Mouse (Mus musculus): Measurements from ENCODE around the gene Vmn1r41. TPM values are rescaled to one million over a fixed set of nuclear protein-coding genes. Genes with fewer than 3 reads are reported as not detected.

Gene Vmn1r41
- not detected for total RNA-seq (2021)

DNA sequence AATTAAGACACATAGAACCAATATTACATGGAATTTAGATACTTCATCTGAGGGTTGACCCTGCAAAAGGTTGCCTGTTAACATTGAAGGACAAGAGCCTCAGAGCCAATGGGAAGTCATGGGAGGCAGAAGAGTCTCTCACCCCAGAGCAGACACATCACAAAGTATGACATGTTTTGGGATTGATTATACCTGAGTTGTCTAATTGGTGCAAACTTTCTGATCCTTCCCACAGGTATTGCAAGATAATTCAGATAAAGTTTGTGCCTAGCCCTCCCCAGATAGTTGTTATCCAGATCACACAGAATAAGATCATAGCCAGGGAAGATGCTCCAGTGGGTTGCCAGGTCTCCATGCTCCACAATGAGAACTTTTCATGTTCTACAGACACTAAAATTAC, at the start of gene Vmn1r41:
Gene Vmn1r41 (plus strand): TSS at position 301 of the 400 bp plus-strand sequence.
- intact Hi-C loops (cut with DNase I), result no loop called here
- no peak for DNase-seq (ENCODE audit: extremely low spot score in 1 of 2, low spot score in 2 of 2)

DNA sequence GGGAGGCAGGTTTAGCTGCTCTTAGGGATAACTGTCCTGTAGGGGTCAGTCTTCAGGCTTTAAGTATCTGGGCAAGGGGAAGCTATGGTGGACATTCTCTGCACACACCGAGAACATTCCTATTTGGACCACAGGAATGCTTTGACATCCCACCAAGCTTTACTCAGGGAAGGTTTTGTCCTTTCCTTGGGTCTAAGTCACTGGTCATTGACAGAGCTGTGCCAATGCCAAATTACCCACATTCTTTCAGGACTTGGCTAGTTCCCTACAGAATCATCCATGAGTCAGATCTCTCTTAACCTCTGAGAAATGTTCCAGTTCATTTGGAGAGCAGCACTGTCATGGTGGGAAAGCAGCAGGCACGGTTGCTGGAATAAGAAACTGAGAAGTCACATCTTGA, 33.9 kb upstream of the Vmn1r41 start:
- DNase-seq (ENCODE audit: extremely low spot score in 1 of 2, low spot score in 2 of 2), result no peak
- intact Hi-C loops (cut with DNase I), result no loop called here

DNA sequence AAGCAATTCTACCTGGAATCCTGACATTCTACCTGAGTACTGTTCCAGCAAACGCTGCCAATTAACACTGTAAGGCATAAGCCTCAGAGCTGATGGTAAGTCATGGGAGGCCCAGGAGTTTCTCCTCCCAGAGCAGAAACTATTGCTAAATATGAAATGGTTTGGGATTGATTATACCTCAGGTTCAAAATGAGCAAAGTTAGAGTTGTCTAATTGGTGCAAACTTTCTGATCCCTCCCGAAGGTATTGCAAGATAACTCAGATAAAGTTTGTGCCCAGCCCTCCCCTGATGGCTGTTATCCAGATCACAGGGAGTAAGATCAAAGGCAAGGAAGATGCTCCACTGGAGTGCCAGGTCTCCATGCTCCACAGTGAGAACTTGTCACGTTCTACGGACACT, 33.3 kb upstream of the Vmn1r41 start, which contains the start of gene Vmn1r40:
Gene Vmn1r40 (plus strand): TSS at position 301 of the 400 bp plus-strand sequence.
- no peak for DNase-seq (ENCODE audit: extremely low spot score in 1 of 2, low spot score in 2 of 2)
- intact Hi-C loops (cut with DNase I), result no loop called here

DNA sequence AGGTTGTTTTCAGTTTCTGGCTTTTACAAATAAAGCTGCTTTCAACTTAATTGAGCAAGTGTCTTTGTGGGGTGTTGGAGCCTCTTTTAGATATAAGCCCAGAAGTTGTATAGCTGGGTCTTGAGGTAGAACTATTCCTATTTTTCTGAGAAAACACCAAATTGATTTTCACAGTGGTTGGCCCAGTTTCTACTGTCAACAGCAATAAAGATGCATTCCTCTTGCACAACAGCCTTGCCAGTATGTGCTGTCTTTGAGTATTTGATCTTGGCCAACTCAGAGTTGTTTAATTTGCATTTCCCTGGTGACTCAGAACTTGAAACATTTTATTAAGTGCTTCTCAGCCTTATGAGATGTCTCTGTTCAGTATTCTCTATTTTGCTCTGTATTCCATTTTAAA, 22.5 kb upstream of the Vmn1r41 start:
- intact Hi-C loops (cut with DNase I), result no loop called here
- DNase-seq (ENCODE audit: extremely low spot score in 1 of 2, low spot score in 2 of 2), result no peak

DNA sequence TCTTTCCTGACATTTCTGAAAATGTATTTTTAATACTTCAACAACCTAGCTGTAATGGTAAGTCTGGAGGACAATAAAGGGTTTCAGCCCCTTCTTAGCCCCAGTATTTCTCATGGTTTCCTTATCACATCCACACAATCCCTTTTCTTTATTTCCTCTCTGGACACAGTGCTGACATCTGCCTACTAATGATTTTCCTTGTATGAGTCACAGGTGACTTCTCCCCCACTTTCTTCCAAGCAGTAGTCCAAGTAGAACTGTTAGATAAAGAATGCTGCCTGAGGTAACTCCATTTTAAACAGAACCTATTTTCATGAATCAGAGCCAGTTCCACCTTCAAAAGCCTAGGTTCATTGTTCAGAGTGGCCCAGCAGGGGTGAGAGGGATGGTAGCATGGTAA, 2.2 kb downstream of the Vmn1r41 start:
- DNase-seq (ENCODE audit: extremely low spot score in 1 of 2, low spot score in 2 of 2), result no peak
- intact Hi-C loops (cut with DNase I), result no loop called here

DNA sequence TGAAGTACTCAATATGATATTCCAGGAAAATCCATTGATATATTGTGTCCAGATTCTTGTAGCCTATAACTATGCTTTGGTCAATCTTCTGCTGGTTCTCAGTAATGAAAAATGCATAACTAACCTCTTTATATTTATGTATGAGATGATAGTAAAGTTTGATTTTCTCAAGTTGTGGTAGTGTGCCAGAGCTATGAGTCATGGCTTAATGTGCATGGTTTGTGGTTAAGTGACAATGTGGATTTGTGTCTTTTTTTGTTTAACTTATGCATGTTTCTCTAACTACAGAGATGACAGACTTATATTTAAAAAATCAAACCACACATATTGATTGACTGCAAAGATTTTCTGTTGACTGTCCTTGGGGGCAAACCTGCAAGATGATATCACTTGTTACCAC, 49.7 kb downstream of the Vmn1r41 start:
- DNase-seq (ENCODE audit: extremely low spot score in 1 of 2, low spot score in 2 of 2), result no peak
- intact Hi-C loops (cut with DNase I), result no loop called here

Other genes starting within 250 kb of the Vmn1r41 start
- 10 to 100 TPM; 82.4 to 85.6 TPM for gene Chchd6, start 145.1 kb upstream of the Vmn1r41 start, total RNA-seq (2021)
- gene Txnrd3, start 96.8 kb upstream of the Vmn1r41 start, total RNA-seq (2021), result 10 to 100 TPM in 1 of 2 experiments, 1 to 10 TPM in 1; 10.0 to 10.6 TPM
- not detected for gene Vmn1r40, start 33.2 kb upstream of the Vmn1r41 start, total RNA-seq (2021)
- not detected for gene Vmn1r42, start 135.6 kb downstream of the Vmn1r41 start, total RNA-seq (2021)
- gene Vmn1r43, start 135.6 kb downstream of the Vmn1r41 start, total RNA-seq (2021), result not detected
- gene Vmn1r44, start 142.9 kb downstream of the Vmn1r41 start, total RNA-seq (2021), result not detected
- not detected for gene Vmn1r45, start 199.8 kb downstream of the Vmn1r41 start, total RNA-seq (2021)
- gene Vmn1r46, start 228.5 kb downstream of the Vmn1r41 start, total RNA-seq (2021), result not detected

Measured in left cerebral cortex, postnatal 10 days (tissue).